ENCODE assay signal across 8 mouse cellular contexts in genomic region chr2:30251417-30252104, GRCm38 (mm10). TPM values are rescaled to one million over a fixed set of nuclear protein-coding genes. Genes with fewer than 3 reads are reported as not detected.
DNase-seq lines count a peak whose midpoint lies in the region; ATAC-seq and TF ChIP-seq lines count a peak whose summit lies in the region.

No protein-coding gene starts in this region.

- ATAC-seq in G1E (ENCODE audit: extremely low read depth, insufficient number of reproducible peaks, low FRiP score, poor library complexity, severe bottlenecking): peak; percentile 77
- peak; percentile 31 for ATAC-seq in heart, postnatal 0 days (ENCODE audit: insufficient read depth, low read depth)
- peak; percentile 80 for ATAC-seq in lung, postnatal 0 days

- no peak for TF ChIP-seq CTCF in gastrocnemius, adult 2 months (IDR thresholded peaks at IDR 0.05)
- TF ChIP-seq CTCF in G1E (IDR thresholded peaks at IDR 0.05; ENCODE audit: low read depth, low read length): no peak
- no peak for TF ChIP-seq CTCF in heart, postnatal 0 days (IDR thresholded peaks at IDR 0.05; ENCODE audit: low read depth)
- TF ChIP-seq CTCF in lung, postnatal 0 days (IDR thresholded peaks at IDR 0.05): no peak

- no peak overlapping the region for H3K4me2 ChIP-seq in heart, postnatal 0 days (ENCODE audit: low read depth, low read length)
- no peak overlapping the region for H3K4me2 ChIP-seq in lung, postnatal 0 days (replicated peaks; ENCODE audit: low read depth, low read length)

- H3K27me3 ChIP-seq in G1E (ENCODE audit: insufficient read depth, low read length): no peaks in the 10 kb centered on the region
- no peaks in the 10 kb centered on the region for H3K27me3 ChIP-seq in heart, postnatal 0 days (ENCODE audit: control insufficient read depth, insufficient read depth, low read length)
- H3K27me3 ChIP-seq in lung, postnatal 0 days (replicated peaks; ENCODE audit: insufficient read depth, low read length): no peaks in the 10 kb centered on the region

- H3K4me1 ChIP-seq in G1E (ENCODE audit: insufficient read depth, low read depth, low read length): peaks cover 37% of the 10 kb centered on the region
- H3K4me1 ChIP-seq in heart, postnatal 0 days (ENCODE audit: control insufficient read depth, insufficient read depth): peaks cover 12% of the 10 kb centered on the region; the same call in 1 of the 2 replicates
- peaks cover 7% of the 10 kb centered on the region; the same call in 1 of the 2 replicates for H3K4me1 ChIP-seq in lung, postnatal 0 days (ENCODE audit: insufficient read depth, low read depth, low read length)

- TF ChIP-seq EP300 in heart, postnatal 0 days (IDR thresholded peaks at IDR 0.05; ENCODE audit: low read depth): no peak
- no peak for TF ChIP-seq EP300 in lung, postnatal 0 days (IDR thresholded peaks at IDR 0.05)

- intact Hi-C loops in gastrocnemius, adult 2 months (cut with DNase I): no loop called here
- intact Hi-C loops in gastrocnemius, postnatal 36 days (cut with DNase I): no loop called here

- H3K9ac ChIP-seq in heart, postnatal 0 days (replicated peaks; ENCODE audit: low read depth, low read length): no peak overlapping the region
- H3K9ac ChIP-seq in lung, postnatal 0 days (replicated peaks; ENCODE audit: low read depth): no peak overlapping the region

- H3K9me3 ChIP-seq in G1E (replicated peaks): no peaks in the 10 kb centered on the region
- H3K9me3 ChIP-seq in heart, postnatal 0 days (replicated peaks; ENCODE audit: control insufficient read depth, low read length): no peaks in the 10 kb centered on the region
- H3K9me3 ChIP-seq in lung, postnatal 0 days (ENCODE audit: low read length): no peaks in the 10 kb centered on the region

- peak; percentile 51 for DNase-seq in gastrocnemius, adult 2 months
- no peak for DNase-seq in gastrocnemius, postnatal 36 days
- DNase-seq in G1E (ENCODE audit: low spot score): peak; percentile 80
- no peak for DNase-seq in heart, postnatal 0 days (ENCODE audit: low spot score)
- DNase-seq in lung, postnatal 0 days (ENCODE audit: low spot score): peak; percentile 70
- peak; percentile 63 for DNase-seq in testis, postnatal 10 days (ENCODE audit: low spot score)
- DNase-seq in ovary, postnatal 14 days (ENCODE audit: low spot score): no peak
- DNase-seq in embryo, embryonic 10 days (ENCODE audit: low spot score): no peak

- 34% methylated on average over 5 of the region's 5 CpGs for WGBS in heart, postnatal 0 days
- WGBS in lung, postnatal 0 days: 70% methylated on average over 5 of the region's 5 CpGs

- peak overlapping the region; percentile 80 for H3K27ac ChIP-seq in gastrocnemius, adult 2 months
- peak overlapping the region; percentile 48 for H3K27ac ChIP-seq in heart, postnatal 0 days (ENCODE audit: low read depth)
- H3K27ac ChIP-seq in lung, postnatal 0 days (ENCODE audit: low read length): 0 out of 2 replicates have a peak overlapping the region, but pooled peaks have one; percentile 38

- peaks cover 95% of the 10 kb centered on the region for H3K36me3 ChIP-seq in G1E (replicated peaks)
- H3K36me3 ChIP-seq in heart, postnatal 0 days (replicated peaks; ENCODE audit: control insufficient read depth, insufficient read depth, low read length): peaks cover 64% of the 10 kb centered on the region
- H3K36me3 ChIP-seq in lung, postnatal 0 days (ENCODE audit: insufficient read depth, low read length): peaks cover 21% of the 10 kb centered on the region; the same call in 1 of the 2 replicates

- peak overlapping the region; percentile 11; the same call in 1 of the 2 replicates for H3K4me3 ChIP-seq in gastrocnemius, adult 2 months
- peak overlapping the region; percentile 56; the same call in 1 of the 2 replicates for H3K4me3 ChIP-seq in G1E (ENCODE audit: low read depth, low read length)
- no peak overlapping the region for H3K4me3 ChIP-seq in heart, postnatal 0 days (ENCODE audit: low read depth, low read length)
- no peak overlapping the region for H3K4me3 ChIP-seq in lung, postnatal 0 days (ENCODE audit: low read depth, low read length)

RNA-seq across cellular contexts. Expression of gene Gm28035, which starts 11.2 kb away (rescaled TPM):
- total RNA-seq in gastrocnemius, adult 2 months (2021): 1 to 10 TPM; 1.1 to 1.4 TPM
- 1 to 10 TPM in 1 of 2 experiments, under 1 TPM in 1; 0.99 to 2.0 TPM for total RNA-seq in gastrocnemius, postnatal 36 days (2021)
- total RNA-seq in G1E (2014; fragmentation: Nextera tagmentation) (1.8 and 2.6 TPM in 2 replicates), G1E (2017) (0.12 TPM in 1 of 2 replicates, not detected in the other)
- 3.3 and 4.2 TPM in 2 replicates for polyA plus RNA-seq in G1E (2012)
- total RNA-seq in heart, postnatal 0 days (2014; rRNA removed; ENCODE audit: low replicate concordance): 13.9 TPM in 1 of 2 replicates, not detected in the other
- 0.10 and 0.12 TPM in 2 replicates for polyA plus RNA-seq in heart, postnatal 0 days (2015; fragmentation: Nextera tagmentation; extraction: Ambion mirVana)
- polyA plus RNA-seq in lung, postnatal 0 days (2015; fragmentation: Nextera tagmentation; extraction: Ambion mirVana): 0.12 and 0.21 TPM in 2 replicates

RNA-seq across cellular contexts. Expression of gene Lrrc8a, which starts 14.0 kb away (rescaled TPM):
- 10 to 100 TPM; 19.6 to 37.9 TPM for total RNA-seq in gastrocnemius, adult 2 months (2021)
- 10 to 100 TPM; 18.5 to 19.8 TPM for total RNA-seq in gastrocnemius, postnatal 36 days (2021)
- total RNA-seq in G1E (2014; fragmentation: Nextera tagmentation): 21.7 and 22.4 TPM in 2 replicates
- 6.7 and 7.4 TPM in 2 replicates for total RNA-seq in G1E (2017)
- 3.3 and 5.0 TPM in 2 replicates for polyA plus RNA-seq in G1E (2012)
- 50.8 and 66.2 TPM in 2 replicates for total RNA-seq in heart, postnatal 0 days (2014; rRNA removed; ENCODE audit: low replicate concordance)
- 43.5 and 46.4 TPM in 2 replicates for polyA plus RNA-seq in heart, postnatal 0 days (2015; fragmentation: Nextera tagmentation; extraction: Ambion mirVana)
- polyA plus RNA-seq in lung, postnatal 0 days (2015; fragmentation: Nextera tagmentation; extraction: Ambion mirVana): 58.2 and 68.8 TPM in 2 replicates

RNA-seq across cellular contexts. Expression of gene Phyhd1, which starts 14.4 kb away (rescaled TPM):
- total RNA-seq in gastrocnemius, adult 2 months (2021): 10 to 100 TPM; 27.8 to 34.5 TPM
- 10 to 100 TPM; 18.6 to 20.1 TPM for total RNA-seq in gastrocnemius, postnatal 36 days (2021)
- total RNA-seq in G1E (2014; fragmentation: Nextera tagmentation): 24.6 and 27.5 TPM in 2 replicates
- 0.66 and 0.93 TPM in 2 replicates for total RNA-seq in G1E (2017)
- 1.4 and 1.8 TPM in 2 replicates for polyA plus RNA-seq in G1E (2012)
- 12.9 and 47.1 TPM in 2 replicates for total RNA-seq in heart, postnatal 0 days (2014; rRNA removed; ENCODE audit: low replicate concordance)
- 14.7 and 15.9 TPM in 2 replicates for polyA plus RNA-seq in heart, postnatal 0 days (2015; fragmentation: Nextera tagmentation; extraction: Ambion mirVana)
- polyA plus RNA-seq in lung, postnatal 0 days (2015; fragmentation: Nextera tagmentation; extraction: Ambion mirVana): 9.5 and 13.4 TPM in 2 replicates

RNA-seq across cellular contexts. Expression of gene Gm28038, which starts 29.3 kb away (rescaled TPM):
- 1 to 10 TPM in 1 of 2 experiments, not detected in 1; 1.8 TPM for total RNA-seq in gastrocnemius, adult 2 months (2021)
- total RNA-seq in gastrocnemius, postnatal 36 days (2021): not detected
- total RNA-seq in G1E (2014; fragmentation: Nextera tagmentation): not detected in 2 replicates
- not detected in 2 replicates for total RNA-seq in G1E (2017)
- polyA plus RNA-seq in G1E (2012): not detected in 2 replicates
- total RNA-seq in heart, postnatal 0 days (2014; rRNA removed; ENCODE audit: low replicate concordance): not detected in 2 replicates
- not detected in 2 replicates for polyA plus RNA-seq in heart, postnatal 0 days (2015; fragmentation: Nextera tagmentation; extraction: Ambion mirVana)
- polyA plus RNA-seq in lung, postnatal 0 days (2015; fragmentation: Nextera tagmentation; extraction: Ambion mirVana): not detected in 2 replicates

RNA-seq across cellular contexts. Expression of gene Dolk, which starts 34.6 kb away (rescaled TPM):
- total RNA-seq in gastrocnemius, adult 2 months (2021): 10 to 100 TPM; 20.2 to 21.0 TPM
- 10 to 100 TPM; 20.9 to 21.2 TPM for total RNA-seq in gastrocnemius, postnatal 36 days (2021)
- 5.0 TPM in 2 replicates for total RNA-seq in G1E (2014; fragmentation: Nextera tagmentation)
- 16.1 and 16.9 TPM in 2 replicates for total RNA-seq in G1E (2017)
- polyA plus RNA-seq in G1E (2012): 6.1 and 7.2 TPM in 2 replicates
- total RNA-seq in heart, postnatal 0 days (2014; rRNA removed; ENCODE audit: low replicate concordance): 45.4 and 53.8 TPM in 2 replicates
- polyA plus RNA-seq in heart, postnatal 0 days (2015; fragmentation: Nextera tagmentation; extraction: Ambion mirVana): 27.2 and 32.8 TPM in 2 replicates
- 24.1 TPM in 2 replicates for polyA plus RNA-seq in lung, postnatal 0 days (2015; fragmentation: Nextera tagmentation; extraction: Ambion mirVana)

Comparison
In these comparisons a context has a peak if more than half of its experiments do, and no peak if none do; other contexts are left out.
1. DNase-seq: peak in gastrocnemius, adult 2 months (single experiment), G1E (single experiment), lung, postnatal 0 days (single experiment) and testis, postnatal 10 days (single experiment); none in gastrocnemius, postnatal 36 days (0 of 2), heart, postnatal 0 days (single experiment), ovary, postnatal 14 days (single experiment) and embryo, embryonic 10 days (single experiment).
2. H3K4me3 ChIP-seq: peak in gastrocnemius, adult 2 months (single experiment) and G1E (single experiment); none in heart, postnatal 0 days (single experiment) and lung, postnatal 0 days (single experiment).
3. Peak in every context shown above with its lines, with median percentiles within 50 percentile points of each other: H3K27ac ChIP-seq and ATAC-seq.